Mouse (Mus musculus) yolk sac, embryonic 10.5 days (tissue): ENCODE measurements around the gene Zfp839.

Experiments used
- DNase-seq: peaks from one replicate; pipeline ENCODE4 v3.0.0-alpha.2; 2017; ENCODE audit warnings: low spot score

Gene Zfp839

GRCm38 (mm10) chr12:110850010-110850928, at the start of gene Zfp839:
TSS of gene Zfp839 (plus strand) at chr12:110850253.
- DNase-seq = peak; percentile 84

GRCm38 (mm10) chr12:110801876-110802464, 48.1 kb upstream of the Zfp839 start:
- no peak for DNase-seq

- no peak for DNase-seq
Observed at GRCm38 (mm10) chr12:110802674-110803297, 47.3 kb upstream of the Zfp839 start.

DNA sequence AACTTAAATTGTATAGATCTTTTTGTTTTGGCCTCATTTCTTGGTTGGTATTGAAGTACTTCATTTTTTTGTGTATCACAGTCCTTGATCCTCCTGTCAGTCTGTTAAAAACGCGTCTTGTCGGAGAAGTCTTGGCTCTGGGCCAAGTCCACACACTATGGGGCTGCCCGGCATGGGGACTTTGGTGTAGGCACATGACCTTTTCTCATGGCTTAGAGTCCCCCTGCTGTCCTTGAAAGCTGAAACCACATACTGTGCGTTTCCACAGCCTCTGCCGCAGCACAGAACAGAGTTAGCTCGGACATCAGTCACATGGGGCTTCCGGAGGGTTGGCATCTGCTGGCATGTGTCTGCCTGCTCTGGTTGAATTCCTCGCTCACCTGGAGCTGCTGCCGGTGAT, 45.8 kb upstream of the Zfp839 start:
- no peak for DNase-seq

DNA sequence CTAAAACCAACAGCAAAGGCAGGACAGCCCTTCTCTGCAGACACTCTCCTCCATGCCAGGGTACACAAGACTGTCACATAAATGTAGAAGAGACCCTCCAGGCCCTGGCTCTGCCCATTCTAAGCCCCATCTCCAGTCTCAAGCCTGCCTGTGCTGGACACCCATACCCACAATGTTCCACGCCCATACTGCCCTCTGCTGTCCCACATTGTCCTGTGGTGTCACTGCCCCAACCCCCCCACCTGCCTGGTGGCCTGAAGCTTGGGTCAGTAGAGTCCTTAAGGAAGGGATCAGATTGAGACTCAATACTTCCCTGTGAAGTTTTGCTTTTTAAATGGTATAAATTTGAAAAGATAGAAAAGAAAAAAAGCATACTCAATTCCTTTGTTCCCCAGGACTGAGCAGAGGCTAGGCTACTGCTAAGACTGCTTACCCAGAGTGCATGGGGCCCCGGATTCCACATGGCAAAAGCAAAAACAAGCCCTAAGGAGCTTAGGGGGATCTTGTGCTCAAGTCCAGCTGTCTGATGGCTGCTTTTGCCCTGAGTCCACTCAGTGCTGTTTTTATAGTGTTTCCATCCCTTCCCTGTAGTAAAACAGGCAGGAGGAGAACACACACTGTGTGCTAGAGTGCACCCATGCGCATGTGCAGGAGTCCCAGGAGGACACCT, 43.6 kb upstream of the Zfp839 start:
- no peak for DNase-seq

- no peak for DNase-seq
Observed at GRCm38 (mm10) chr12:110808430-110808829, 41.6 kb upstream of the Zfp839 start.

GRCm38 (mm10) chr12:110808848-110809247, 41.2 kb upstream of the Zfp839 start:
- no peak for DNase-seq

DNA sequence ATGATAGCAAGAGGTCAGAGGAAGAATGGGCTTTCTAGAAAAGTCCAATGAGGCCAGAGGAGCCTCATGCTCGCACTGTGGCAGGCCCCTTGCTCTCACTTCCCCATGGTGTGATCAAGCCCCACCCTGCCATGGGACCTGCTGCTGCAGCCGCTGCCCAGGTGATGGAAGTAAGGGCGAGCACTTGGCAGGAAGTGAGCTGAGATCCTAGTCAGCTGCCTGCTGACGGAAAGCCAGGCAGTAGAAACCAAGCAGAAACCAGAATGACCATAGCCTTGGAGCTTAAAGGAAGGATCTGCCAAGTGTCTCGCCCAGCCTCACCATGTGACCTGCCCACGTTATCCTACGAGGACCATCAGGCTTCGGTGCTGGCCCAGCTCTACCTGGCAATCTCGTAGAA, 36.9 kb upstream of the Zfp839 start:
- DNase-seq = no peak

- no peak for DNase-seq
Observed at GRCm38 (mm10) chr12:110813624-110814023, 36.4 kb upstream of the Zfp839 start.

DNA sequence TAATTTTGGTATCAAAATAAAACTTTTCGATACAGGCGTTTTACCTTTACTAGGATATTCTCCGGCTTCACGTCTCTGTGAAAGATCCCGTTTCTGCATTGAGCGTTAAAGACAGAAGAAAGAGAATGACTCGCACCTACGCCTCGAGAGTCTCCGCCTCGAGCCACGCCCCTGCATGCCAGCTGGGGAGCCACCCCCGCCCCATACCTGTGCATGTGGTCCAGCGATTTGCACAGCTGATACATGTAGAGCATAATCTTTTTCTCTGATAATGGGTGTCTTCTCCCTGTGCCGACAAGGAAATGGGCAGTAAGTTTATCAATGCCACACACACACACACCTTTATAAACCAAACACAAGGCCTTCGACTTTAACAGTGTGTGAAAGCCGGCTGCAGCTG, 35.1 kb upstream of the Zfp839 start:
- no peak for DNase-seq

- DNase-seq = no peak
Observed at GRCm38 (mm10) chr12:110816833-110817232, 33.2 kb upstream of the Zfp839 start.

- no peak for DNase-seq
Observed at GRCm38 (mm10) chr12:110819367-110819766, 30.7 kb upstream of the Zfp839 start.

GRCm38 (mm10) chr12:110821787-110822186, 28.3 kb upstream of the Zfp839 start:
- DNase-seq = no peak

GRCm38 (mm10) chr12:110822366-110822765, 27.7 kb upstream of the Zfp839 start:
- no peak for DNase-seq

GRCm38 (mm10) chr12:110828908-110829307, 21.1 kb upstream of the Zfp839 start:
- no peak for DNase-seq

DNA sequence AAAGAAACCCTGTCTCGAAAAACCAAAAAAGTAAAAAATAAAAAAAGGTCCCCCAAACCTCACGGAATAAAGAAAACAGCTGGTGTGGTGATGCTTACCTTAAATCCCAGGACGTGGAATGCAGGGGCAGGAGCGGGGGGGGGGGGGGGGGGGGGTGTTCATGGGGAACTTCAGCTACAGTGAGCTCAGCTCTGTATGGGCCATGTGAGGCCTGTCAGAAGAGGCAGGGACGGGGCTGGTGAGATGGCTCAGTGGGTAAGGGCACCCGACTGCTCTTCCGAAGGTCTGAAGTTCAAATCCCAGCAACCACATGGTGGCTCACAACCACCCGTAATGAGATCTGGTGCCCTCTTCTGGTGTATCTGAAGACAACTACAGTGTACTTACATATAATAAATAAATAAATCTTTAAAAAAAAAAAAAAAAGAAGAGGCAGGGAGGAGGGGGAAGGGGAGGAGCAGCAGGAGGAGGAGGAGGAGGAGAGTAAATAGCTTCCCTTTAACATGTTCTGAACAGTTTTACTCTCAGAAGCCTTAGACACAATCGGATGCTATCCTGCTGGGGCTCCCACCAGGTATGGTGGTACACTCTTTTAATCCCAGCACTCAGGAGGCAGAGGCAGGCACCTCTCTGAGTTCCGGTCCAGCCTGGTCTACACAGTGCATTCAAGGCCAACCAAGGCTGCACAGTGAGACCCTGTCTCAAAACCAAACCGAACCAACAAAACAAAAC, 19.6 kb upstream of the Zfp839 start:
- no peak for DNase-seq

DNA sequence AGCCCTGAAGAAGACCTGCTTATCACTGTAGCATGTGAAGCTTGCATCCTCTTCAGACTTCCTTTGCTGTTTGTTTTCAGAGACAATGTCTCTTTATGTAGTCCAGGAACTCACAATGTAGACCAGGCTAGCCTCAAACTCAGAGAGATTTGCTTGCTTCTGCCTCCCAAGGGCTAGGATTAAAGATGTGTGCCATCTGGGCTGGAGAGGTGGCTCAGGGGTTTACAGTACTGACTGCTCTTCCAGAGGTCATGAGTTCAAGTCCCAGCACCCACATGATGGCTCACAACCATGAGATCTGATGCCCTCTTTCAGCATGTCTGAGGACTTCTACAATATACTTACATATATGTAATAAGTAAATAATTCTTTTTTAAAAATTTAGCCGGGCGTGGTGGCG, 14.9 kb upstream of the Zfp839 start:
- no peak for DNase-seq

DNA sequence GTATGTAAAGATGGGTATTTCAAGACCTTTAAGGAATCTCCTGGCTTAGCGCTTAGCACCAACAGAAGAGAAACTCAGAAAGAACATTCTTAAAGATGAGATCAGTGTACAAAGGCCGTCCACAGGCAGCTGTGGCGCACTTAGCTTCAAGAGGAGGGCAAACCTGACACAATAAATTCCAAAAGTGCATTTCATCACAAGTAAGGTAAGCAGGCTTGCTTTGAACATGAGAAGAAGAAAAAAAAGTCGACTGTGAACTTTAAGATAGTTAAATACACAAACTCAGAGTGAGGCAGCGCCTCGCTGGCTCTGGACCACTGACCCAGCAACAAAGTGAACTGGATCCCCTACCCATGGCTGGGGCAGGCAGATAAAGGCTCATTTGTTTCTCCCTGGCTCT, 13.3 kb upstream of the Zfp839 start:
- no peak for DNase-seq

DNA sequence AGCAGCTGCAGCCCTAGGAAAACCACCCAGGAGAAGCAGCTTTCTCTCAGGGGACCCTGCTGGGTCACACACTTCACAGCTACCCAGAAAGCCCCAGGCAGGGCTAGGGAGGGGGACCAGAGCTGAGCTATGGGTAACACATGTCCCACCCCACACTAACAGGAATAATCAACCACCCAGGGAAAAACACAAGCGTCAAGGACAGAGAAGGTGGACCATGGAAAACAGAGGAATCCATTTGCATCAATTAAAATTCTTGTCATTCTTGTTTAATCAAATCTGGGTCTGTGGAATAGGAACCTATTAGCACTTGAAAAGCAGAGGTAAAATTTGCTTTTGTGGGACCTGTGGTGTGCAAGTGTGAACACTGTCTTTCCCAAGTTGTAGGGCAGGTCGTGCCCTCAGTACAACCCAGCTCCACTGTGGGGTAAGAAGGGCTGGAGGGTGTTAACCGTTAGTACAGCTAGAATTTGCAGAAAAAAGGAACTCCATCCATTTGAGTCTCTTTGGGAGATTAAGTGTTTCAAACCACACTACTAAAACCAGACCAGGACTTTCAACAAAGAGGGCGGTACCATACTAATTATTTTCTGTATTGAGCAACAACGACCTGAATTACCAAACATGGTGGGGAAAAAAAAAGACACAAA, 12.7 kb upstream of the Zfp839 start:
- no peak for DNase-seq

DNA sequence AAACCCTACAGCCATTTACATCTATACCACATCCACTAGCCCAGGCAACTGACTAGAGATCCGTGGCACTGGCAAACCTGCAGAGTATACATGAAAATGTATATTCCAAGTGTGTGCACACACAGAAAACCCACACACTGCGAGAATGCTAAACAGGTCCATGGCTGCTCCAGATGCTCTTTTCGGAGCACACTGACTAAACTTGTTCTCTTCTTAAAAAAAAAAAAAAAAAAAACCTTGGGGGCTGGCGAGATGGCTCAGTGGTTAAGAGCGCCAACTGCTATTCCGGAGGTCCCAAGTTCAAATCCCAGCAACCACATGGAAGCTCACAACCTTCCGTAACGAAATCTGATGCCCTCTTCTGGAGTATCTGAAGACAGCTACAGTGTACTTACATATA, 12.2 kb upstream of the Zfp839 start:
- no peak for DNase-seq
